Mouse (Mus musculus): Measurements from ENCODE around the gene Gm11562. TPM values are rescaled to one million over a fixed set of nuclear protein-coding genes. Genes with fewer than 3 reads are reported as not detected.
"Not testable (repeated sequence)": the region's sequence is repeated elsewhere in the genome, so short reads cannot be mapped to it uniquely, and the experiment has no call there.

Gm11562 gene
- total RNA-seq (2021) = not detected

- DNase-seq = no peak
Observed at GRCm38 (mm10) chr11:99620335-99620734, at the start of gene Gm11562. Gene Gm11562 (minus strand): TSS chr11:99620435.

- DNase-seq = no peak
Observed at GRCm38 (mm10) chr11:99665860-99666259, 45.6 kb upstream of the Gm11562 start, which contains the start of gene Krtap4-6. Gene Krtap4-6 (minus strand): TSS chr11:99665960.

- no peak for DNase-seq
Observed at GRCm38 (mm10) chr11:99662802-99663201, 42.6 kb upstream of the Gm11562 start.

GRCm38 (mm10) chr11:99659256-99659655, 39.0 kb upstream of the Gm11562 start:
- no peak for DNase-seq

- DNase-seq = not testable (repeated sequence)
Observed at GRCm38 (mm10) chr11:99658467-99659010, 38.3 kb upstream of the Gm11562 start, which contains the start of gene Gm11563. Gene Gm11563 (minus strand): TSS chr11:99658960.

- DNase-seq = no peak
Observed at GRCm38 (mm10) chr11:99657051-99657450, 36.8 kb upstream of the Gm11562 start.

- no peak for DNase-seq
Observed at GRCm38 (mm10) chr11:99650136-99650535, 29.9 kb upstream of the Gm11562 start, which contains the start of gene Gm11555. Gene Gm11555 (minus strand): TSS chr11:99650236.

- no peak for DNase-seq
Observed at GRCm38 (mm10) chr11:99646444-99646843, 26.2 kb upstream of the Gm11562 start.

GRCm38 (mm10) chr11:99644351-99644750, 24.1 kb upstream of the Gm11562 start:
- DNase-seq = no peak

GRCm38 (mm10) chr11:99643635-99644139, 23.5 kb upstream of the Gm11562 start, which contains the start of gene Krtap4-7:
Gene Krtap4-7 (minus strand): TSS chr11:99644089.
- not testable (repeated sequence) for DNase-seq

- no peak for DNase-seq
Observed at GRCm38 (mm10) chr11:99640926-99641325, 20.7 kb upstream of the Gm11562 start.

GRCm38 (mm10) chr11:99637086-99637485, 16.9 kb upstream of the Gm11562 start:
- DNase-seq = no peak

GRCm38 (mm10) chr11:99634653-99635134, 14.5 kb upstream of the Gm11562 start, which contains the start of gene Krtap4-2:
Gene Krtap4-2 (minus strand): TSS chr11:99635084.
- DNase-seq = no peak

GRCm38 (mm10) chr11:99633293-99633692, 13.1 kb upstream of the Gm11562 start:
- no peak for DNase-seq

- DNase-seq = no peak
Observed at GRCm38 (mm10) chr11:99630890-99631289, 10.7 kb upstream of the Gm11562 start.

- DNase-seq = no peak
Observed at GRCm38 (mm10) chr11:99628138-99628537, 7.9 kb upstream of the Gm11562 start, which contains the start of gene Krtap4-1. Gene Krtap4-1 (minus strand): TSS chr11:99628238.

- DNase-seq = no peak
Observed at GRCm38 (mm10) chr11:99614796-99615363, 5.4 kb downstream of the Gm11562 start, which contains the start of gene Krtap2-4. Gene Krtap2-4 (minus strand): TSS chr11:99614846.

- DNase-seq = not testable (repeated sequence)
Observed at GRCm38 (mm10) chr11:99610089-99610488, 10.1 kb downstream of the Gm11562 start, which contains the start of gene Gm11937. Gene Gm11937 (minus strand): TSS chr11:99610189.

GRCm38 (mm10) chr11:99609126-99609525, 11.1 kb downstream of the Gm11562 start:
- no peak for DNase-seq

GRCm38 (mm10) chr11:99603208-99603607, 17.0 kb downstream of the Gm11562 start, which contains the start of gene Gm11938:
Gene Gm11938 (minus strand): TSS chr11:99603308.
- DNase-seq = not testable (repeated sequence)

- DNase-seq = not testable (repeated sequence)
Observed at GRCm38 (mm10) chr11:99597742-99598141, 22.5 kb downstream of the Gm11562 start, which contains the start of gene Krtap9-3. Gene Krtap9-3 (minus strand): TSS chr11:99598105.

- DNase-seq = no peak
Observed at GRCm38 (mm10) chr11:99590981-99591380, 29.3 kb downstream of the Gm11562 start, which contains the start of gene Krtap1-3. Gene Krtap1-3 (minus strand): TSS chr11:99591339.

- no peak for DNase-seq
Observed at GRCm38 (mm10) chr11:99585096-99585495, 35.1 kb downstream of the Gm11562 start.
